Mouse (Mus musculus) neural tube, embryonic 14.5 days (tissue): ENCODE results near the gene Piezo1. TPM values are rescaled to one million over a fixed set of nuclear protein-coding genes. Genes with fewer than 3 reads are reported as not detected.

Experiments
- ATAC-seq: fragments of 200-750 bp; cut with Nextera tagmentation; 2 replicates; pipeline ENCODE4 v1.8.0; 2017; ENCODE audit warnings: low read depth, mild to moderate bottlenecking, moderate TSS enrichment, moderate library complexity
- H3K27ac ChIP-seq: fragments of 300-500 bp; sonication (generic); 2 replicates; pipeline ENCODE4 v1.5.1; 2014; ENCODE audit warnings: low read depth, mild to moderate bottlenecking, control low read depth, low read length, moderate library complexity, mixed read lengths
- H3K27me3 ChIP-seq: fragments of 300-500 bp; sonication (generic); 2 replicates; pipeline ENCODE4 v1.6.1; 2014; ENCODE audit warnings: low read length; ENCODE audit not compliant: control insufficient read depth, insufficient read depth
- H3K36me3 ChIP-seq: fragments of 300-500 bp; sonication (generic); 2 replicates; pipeline ENCODE4 v1.6.1; 2014; ENCODE audit warnings: low read length, mixed read lengths; ENCODE audit not compliant: control insufficient read depth, insufficient read depth
- H3K4me1 ChIP-seq: fragments of 300-500 bp; sonication (generic); 2 replicates; pipeline ENCODE4 v1.6.1; 2014; ENCODE audit warnings: low read length; ENCODE audit not compliant: control insufficient read depth, insufficient read depth
- H3K4me2 ChIP-seq: fragments of 300-500 bp; sonication (generic); 2 replicates; pipeline ENCODE4 v1.6.1; 2014; ENCODE audit warnings: mild to moderate bottlenecking, low read depth, low read length, control low read depth
- H3K4me3 ChIP-seq: fragments of 300-500 bp; sonication (generic); 2 replicates; pipeline ENCODE4 v1.5.1; 2014; ENCODE audit warnings: low read depth, low read length, control low read depth, mixed read lengths
- H3K9ac ChIP-seq: fragments of 300-500 bp; sonication (generic); replicated peaks from 2 replicates; pipeline ENCODE4 v1.6.1; 2014; ENCODE audit warnings: low read depth, mild to moderate bottlenecking, control low read depth, low read length, mixed read lengths
- H3K9me3 ChIP-seq: fragments of 300-500 bp; sonication (generic); 2 replicates; pipeline ENCODE4 v1.6.1; 2016; ENCODE audit warnings: low read length; ENCODE audit not compliant: control insufficient read depth
- WGBS: fragments of 180-500 bp; shearing (Covaris S2); extraction: QIAGEN DNeasy Blood & Tissue Kit; methylation state at CpG from one replicate; pipeline ENCODE4 v1.1.7; 2014; 5-methylcytosine and 5-hydroxymethylcytosine counted together
- microRNA-seq: library from miRNA; unstranded; fragments of <30 nt; microRNA quantifications from one replicate; pipeline ENCODE4, GENCODE M21; 2016
- polyA plus RNA-seq: library from polyadenylated mRNA; unstranded; fragments of >200 nt; fragmentation: Nextera tagmentation; extraction: Ambion mirVana; gene quantifications from 2 replicates; pipeline ENCODE4 v1.2.1, GENCODE M21; 2014

Piezo1 gene
- polyA plus RNA-seq, 1 experiment from 2014 or later: 1.2 TPM

- WGBS: 93% methylated on average over 20 of the region's 20 CpGs
Measured at GRCm38 (mm10) chr8:122436586-122437125, 114.5 kb downstream of the Piezo1 start.

GRCm38 (mm10) chr8:122436146-122436545 lies 115.0 kb downstream of the Piezo1 start:
- Histone ChIP-seq H3K4me3 (no peak overlapping the region), H3K4me1 (no peaks in the 10 kb centered on the region), H3K9me3 (no peaks in the 10 kb centered on the region), H3K36me3 (peaks cover 26% of the 10 kb centered on the region), H3K4me2 (no peak overlapping the region), H3K27ac (no peak overlapping the region), H3K27me3 (no peaks in the 10 kb centered on the region), H3K9ac (no peak overlapping the region)
- WGBS: 95% methylated on average over 9 of the region's 9 CpGs
- no peak for ATAC-seq

More at GRCm38 (mm10) chr8:122436586-122437125, 114.5 kb downstream of the Piezo1 start:
- H3K4me3 ChIP-seq: no peak overlapping the region
- H3K9ac ChIP-seq: no peak overlapping the region
- H3K27me3 ChIP-seq: no peaks in the 10 kb centered on the region
- H3K27ac ChIP-seq: no peak overlapping the region
- H3K4me1 ChIP-seq: no peaks in the 10 kb centered on the region
- no peaks in the 10 kb centered on the region for H3K9me3 ChIP-seq
- no peak for ATAC-seq
- H3K4me2 ChIP-seq: no peak overlapping the region
- peaks cover 26% of the 10 kb centered on the region for H3K36me3 ChIP-seq

GRCm38 (mm10) chr8:122435375-122435774 lies 115.8 kb downstream of the Piezo1 start:
- Histone ChIP-seq H3K4me3 (no peak overlapping the region), H3K4me2 (no peak overlapping the region), H3K27ac (no peak overlapping the region), H3K36me3 (peaks cover 26% of the 10 kb centered on the region), H3K27me3 (no peaks in the 10 kb centered on the region), H3K4me1 (no peaks in the 10 kb centered on the region), H3K9me3 (no peaks in the 10 kb centered on the region), H3K9ac (no peak overlapping the region)
- no peak for ATAC-seq
- 93% methylated on average over 6 of the region's 6 CpGs for WGBS

GRCm38 (mm10) chr8:122433269-122433905 lies 117.7 kb downstream of the Piezo1 start:
- Histone ChIP-seq H3K4me3 (no peak overlapping the region), H3K4me2 (no peak overlapping the region), H3K9me3 (no peaks in the 10 kb centered on the region), H3K36me3 (peaks cover 21% of the 10 kb centered on the region), H3K27me3 (no peaks in the 10 kb centered on the region), H3K27ac (no peak overlapping the region), H3K4me1 (no peaks in the 10 kb centered on the region), H3K9ac (no peak overlapping the region)
- peak; percentile 36 for ATAC-seq
- whole genome bisulfite sequencing: 72% methylated on average over 11 of the region's 11 CpGs

GRCm38 (mm10) chr8:122432443-122433268 lies 118.5 kb downstream of the Piezo1 start, which contains the start of gene Cyba:
TSS of gene Cyba (minus strand) at chr8:122432930.
- H3K27me3 ChIP-seq: no peaks in the 10 kb centered on the region
- WGBS: 5% methylated on average over 44 of the region's 45 CpGs
- H3K27ac ChIP-seq: 0 out of 2 replicates have a peak within 1 kb of the TSS, but pooled peaks have one; percentile 22
- H3K36me3 ChIP-seq: peaks cover 21% of the 10 kb centered on the region
- H3K4me2 ChIP-seq: peak within 1 kb of the TSS; percentile 50
- no peaks in the 10 kb centered on the region for H3K9me3 ChIP-seq
- H3K4me1 ChIP-seq: no peaks in the 10 kb centered on the region
- peak within 1 kb of the TSS; percentile 26 for H3K4me3 ChIP-seq
- ATAC-seq: peak; percentile 68; the same call in 1 of the 2 replicates
- H3K9ac ChIP-seq: peak within 1 kb of the TSS; percentile 44

Small RNA genes lying within 50 kb of the gene (microRNA-seq; reads per million reads assigned to microRNA genes)
- not detected for gene Gm24366

Other genes starting within 250 kb of the Piezo1 start
- gene Trhr2, start 190.6 kb downstream of the Piezo1 start, polyA plus RNA-seq: not detected in 2 replicates
- 20.4 and 25.9 TPM in 2 replicates for gene Zc3h18, start 174.7 kb downstream of the Piezo1 start, polyA plus RNA-seq
- not detected in 2 replicates for gene Il17c, start 129.3 kb downstream of the Piezo1 start, polyA plus RNA-seq
- gene Cyba, start 118.4 kb downstream of the Piezo1 start, polyA plus RNA-seq: 23.9 and 38.9 TPM in 2 replicates
- gene Mvd, start 107.9 kb downstream of the Piezo1 start, polyA plus RNA-seq: 61.0 and 61.7 TPM in 2 replicates
- not detected in 2 replicates for gene Snai3, start 90.6 kb downstream of the Piezo1 start, polyA plus RNA-seq
- 28.5 and 31.0 TPM in 2 replicates for gene Rnf166, start 75.3 kb downstream of the Piezo1 start, polyA plus RNA-seq
- gene Ctu2, start 75.2 kb downstream of the Piezo1 start, polyA plus RNA-seq: 67.6 and 74.5 TPM in 2 replicates
- gene Cdt1, start 16.7 kb upstream of the Piezo1 start, polyA plus RNA-seq: 4.7 TPM in 2 replicates
- 170 and 179 TPM in 2 replicates for gene Aprt, start 25.6 kb upstream of the Piezo1 start, polyA plus RNA-seq
- 6.9 and 7.1 TPM in 2 replicates for gene Galns, start 60.1 kb upstream of the Piezo1 start, polyA plus RNA-seq
- 119 and 150 TPM in 2 replicates for gene Trappc2l, start 60.3 kb upstream of the Piezo1 start, polyA plus RNA-seq
- gene Pabpn1l, start 71.4 kb upstream of the Piezo1 start, polyA plus RNA-seq: not detected in 2 replicates
- gene Cbfa2t3, start 147.8 kb upstream of the Piezo1 start, polyA plus RNA-seq: 23.5 and 23.9 TPM in 2 replicates
- gene Acsf3, start 224.2 kb upstream of the Piezo1 start, polyA plus RNA-seq: 16.2 and 16.3 TPM in 2 replicates